Mouse (Mus musculus) erythroblast, embryonic 14.5 days (primary cell): ENCODE results near the gene Ccdc157.

Source experiments
- GATA1 ChIP-seq: IDR thresholded peaks from 2 replicates; pipeline ENCODE4 v1.6.1; 2012; ENCODE audit warnings: low read length, inconsistent platforms, mixed read lengths
- TAL1 ChIP-seq: IDR thresholded peaks from 3 replicates; pipeline ENCODE4 v1.6.1; 2012; ENCODE audit warnings: low read length, inconsistent platforms, mixed read lengths

DNA sequence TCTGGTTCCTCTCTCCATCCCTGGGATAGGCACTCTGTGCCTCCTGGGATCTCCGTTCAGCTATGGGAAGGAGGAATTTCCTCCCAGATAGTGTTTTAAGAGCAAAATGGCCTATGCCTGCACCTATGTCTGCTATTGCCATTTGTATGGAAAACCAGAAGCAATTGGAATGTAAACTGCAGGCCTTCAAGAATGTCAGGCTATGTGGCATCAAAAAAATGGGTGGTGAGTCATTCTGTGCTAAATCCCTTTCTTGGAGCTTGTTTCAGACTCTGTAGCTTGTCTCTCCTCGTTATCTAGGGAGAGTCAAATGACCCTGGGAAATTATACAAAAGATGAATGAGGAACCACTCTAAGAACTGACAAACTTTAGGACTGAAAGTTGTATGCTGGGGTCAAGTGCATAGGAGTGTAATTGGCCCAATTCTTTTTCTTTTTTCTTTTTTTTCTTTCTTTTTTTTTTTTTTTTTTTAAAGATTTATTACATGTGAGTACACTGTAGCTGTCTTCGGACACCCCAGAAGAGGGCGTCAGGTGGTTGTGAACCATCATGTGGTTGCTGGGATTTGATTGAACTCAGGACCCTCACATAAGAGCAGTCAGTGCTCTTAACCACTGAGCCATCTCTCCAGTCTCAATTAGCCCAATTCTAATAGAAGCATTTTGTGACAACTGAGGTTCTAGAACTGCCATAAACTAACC is 24.3 kb upstream of the Ccdc157 start:
- TF ChIP-seq TAL1 (no peak), GATA1 (no peak)
